Mouse (Mus musculus): Measurements from ENCODE around the gene Hrh3. TPM values are rescaled to one million over a fixed set of nuclear protein-coding genes. Genes with fewer than 3 reads are reported as not detected.

Hrh3 gene
- polyA plus RNA-seq, 1 experiment from 2014 or later, result not detected

DNA sequence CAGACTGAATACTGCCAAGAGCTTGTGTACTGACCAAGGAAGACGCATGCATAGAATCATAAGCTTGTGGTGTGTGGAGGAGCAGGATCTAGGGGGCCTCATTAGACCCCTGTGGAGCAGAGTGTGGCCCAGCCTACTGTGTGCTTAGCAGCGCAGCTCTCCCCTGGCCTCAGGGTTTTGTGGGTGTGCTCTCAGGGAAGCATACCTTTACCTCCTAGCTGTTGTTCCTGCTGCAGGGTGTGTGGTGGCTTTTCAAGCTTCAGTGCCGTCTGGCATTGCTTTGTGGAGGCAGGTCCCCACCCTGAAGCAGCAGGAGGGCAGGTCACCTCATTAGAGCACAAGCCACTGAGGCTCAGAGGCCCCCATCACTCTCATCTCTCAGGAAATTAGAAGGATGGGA, 26.7 kb downstream of the Hrh3 start:
- Histone ChIP-seq H3K4me3 (replicated peaks; ENCODE audit: low read depth, low read length) (no peak overlapping the region), H3K27ac (no peak overlapping the region), H3K4me2 (ENCODE audit: low read length) (no peak overlapping the region), H3K27me3 (ENCODE audit: insufficient read depth, low read length) (no peaks in the 10 kb centered on the region), H3K4me1 (replicated peaks; ENCODE audit: insufficient read depth, low read length) (no peaks in the 10 kb centered on the region), H3K36me3 (ENCODE audit: insufficient read depth, low read length) (0 out of 2 replicates have a peak, but pooled peaks cover 3% of the 10 kb centered on the region), H3K9me3 (replicated peaks; ENCODE audit: low read length) (no peaks in the 10 kb centered on the region), H3K9ac (ENCODE audit: low read depth, low read length) (no peak overlapping the region)
- 65% methylated on average over 3 of the region's 3 CpGs for WGBS
- TF ChIP-seq CTCF (IDR thresholded peaks at IDR 0.05; ENCODE audit: low read depth), result no peak
- ATAC-seq (replicated peaks; ENCODE audit: low FRiP score, low read depth) (no peak), DNase-seq (ENCODE audit: low spot score) (no peak)

- no peak overlapping the region for H3K4me3 ChIP-seq (replicated peaks; ENCODE audit: low read depth, low read length)
- H3K4me2 ChIP-seq (ENCODE audit: low read length), result no peak overlapping the region
- H3K27me3 ChIP-seq (ENCODE audit: insufficient read depth, low read length), result no peaks in the 10 kb centered on the region
- H3K9ac ChIP-seq (ENCODE audit: low read depth, low read length), result no peak overlapping the region
- DNase-seq (ENCODE audit: low spot score) (no peak), ATAC-seq (replicated peaks; ENCODE audit: low FRiP score, low read depth) (no peak)
- no peak overlapping the region for H3K27ac ChIP-seq
- TF ChIP-seq CTCF (IDR thresholded peaks at IDR 0.05; ENCODE audit: low read depth), result no peak
- no peaks in the 10 kb centered on the region for H3K9me3 ChIP-seq (replicated peaks; ENCODE audit: low read length)
- H3K4me1 ChIP-seq (replicated peaks; ENCODE audit: insufficient read depth, low read length), result peaks cover 6% of the 10 kb centered on the region; the same call in 1 of the 2 replicates
- WGBS, result 93% methylated on average over 7 of the region's 7 CpGs
- H3K36me3 ChIP-seq (ENCODE audit: insufficient read depth, low read length), result 0 out of 2 replicates have a peak, but pooled peaks cover 4% of the 10 kb centered on the region
Measured at GRCm38 (mm10) chr2:180072886-180073285, 31.4 kb downstream of the Hrh3 start.

- no peak for TF ChIP-seq CTCF (IDR thresholded peaks at IDR 0.05; ENCODE audit: low read depth)
- 0 out of 2 replicates have a peak, but pooled peaks cover 4% of the 10 kb centered on the region for H3K36me3 ChIP-seq (ENCODE audit: insufficient read depth, low read length)
- H3K27ac ChIP-seq, result no peak overlapping the region
- no peak for ATAC-seq (replicated peaks; ENCODE audit: low FRiP score, low read depth)
- H3K9me3 ChIP-seq (replicated peaks; ENCODE audit: low read length), result no peaks in the 10 kb centered on the region
- H3K4me2 ChIP-seq (ENCODE audit: low read length), result no peak overlapping the region
- no peak for DNase-seq (ENCODE audit: low spot score)
- no peak overlapping the region for H3K9ac ChIP-seq (ENCODE audit: low read depth, low read length)
- 83% methylated on average over 2 of the region's 2 CpGs for WGBS
- peaks cover 6% of the 10 kb centered on the region; the same call in 1 of the 2 replicates for H3K4me1 ChIP-seq (replicated peaks; ENCODE audit: insufficient read depth, low read length)
- no peak overlapping the region for H3K4me3 ChIP-seq (replicated peaks; ENCODE audit: low read depth, low read length)
- H3K27me3 ChIP-seq (ENCODE audit: insufficient read depth, low read length), result no peaks in the 10 kb centered on the region
Measured at GRCm38 (mm10) chr2:180071671-180072070, 32.6 kb downstream of the Hrh3 start.

- DNase-seq (ENCODE audit: low spot score) (peak; percentile 95), ATAC-seq (replicated peaks; ENCODE audit: low FRiP score, low read depth) (peak; percentile 96)
- Histone ChIP-seq H3K27ac (peak within 1 kb of the TSS; percentile 76), H3K4me2 (ENCODE audit: low read length) (peak within 1 kb of the TSS; percentile 68), H3K36me3 (ENCODE audit: insufficient read depth, low read length) (0 out of 2 replicates have a peak, but pooled peaks cover 4% of the 10 kb centered on the region), H3K4me1 (replicated peaks; ENCODE audit: insufficient read depth, low read length) (peaks cover 6% of the 10 kb centered on the region; the same call in 1 of the 2 replicates), H3K9ac (ENCODE audit: low read depth, low read length) (peak within 1 kb of the TSS; percentile 58), H3K4me3 (replicated peaks; ENCODE audit: low read depth, low read length) (peak within 1 kb of the TSS; percentile 64), H3K27me3 (ENCODE audit: insufficient read depth, low read length) (no peaks in the 10 kb centered on the region), H3K9me3 (replicated peaks; ENCODE audit: low read length) (no peaks in the 10 kb centered on the region)
- 0 out of 2 replicates have a peak, but pooled peaks have one; percentile 0 for TF ChIP-seq CTCF (IDR thresholded peaks at IDR 0.05; ENCODE audit: low read depth)
- WGBS, result 4% methylated on average over 58 of the region's 58 CpGs
Measured at GRCm38 (mm10) chr2:180070481-180071453, 33.5 kb downstream of the Hrh3 start, which contains the start of gene Mtg2. Mtg2 (plus strand) TSS chr2:180070588.

- ATAC-seq (replicated peaks; ENCODE audit: low FRiP score, low read depth), result peak; percentile 35; the same call in 1 of the 2 replicates
- DNase-seq (ENCODE audit: low spot score), result no peak
- 33% methylated on average over 20 of the region's 20 CpGs for WGBS
- peak overlapping the region; percentile 68 for H3K4me2 ChIP-seq (ENCODE audit: low read length)
- peaks cover 6% of the 10 kb centered on the region; the same call in 1 of the 2 replicates for H3K4me1 ChIP-seq (replicated peaks; ENCODE audit: insufficient read depth, low read length)
- peak overlapping the region; percentile 64 for H3K4me3 ChIP-seq (replicated peaks; ENCODE audit: low read depth, low read length)
- peak overlapping the region; percentile 76 for H3K27ac ChIP-seq
- no peaks in the 10 kb centered on the region for H3K9me3 ChIP-seq (replicated peaks; ENCODE audit: low read length)
- no peaks in the 10 kb centered on the region for H3K27me3 ChIP-seq (ENCODE audit: insufficient read depth, low read length)
- peak overlapping the region; percentile 58 for H3K9ac ChIP-seq (ENCODE audit: low read depth, low read length)
- H3K36me3 ChIP-seq (ENCODE audit: insufficient read depth, low read length), result 0 out of 2 replicates have a peak, but pooled peaks cover 4% of the 10 kb centered on the region
- no peak for TF ChIP-seq CTCF (IDR thresholded peaks at IDR 0.05; ENCODE audit: low read depth)
Measured at GRCm38 (mm10) chr2:180069770-180070480, 34.4 kb downstream of the Hrh3 start.
